Mouse (Mus musculus) liver, adult 2 months (tissue): ENCODE results near the gene Miga2. TPM values are rescaled to one million over a fixed set of nuclear protein-coding genes. Genes with fewer than 3 reads are reported as not detected.

Source experiments
- DNase-seq: peaks from one replicate; pipeline ENCODE4 v3.0.0-alpha.2; 2011; ENCODE audit warnings: low read depth, low spot score; ENCODE audit errors: extremely low read depth
- H3K27ac ChIP-seq: fragments of 200-500 bp; replicated peaks from 2 replicates; pipeline ENCODE4 v1.5.1; 2012; ENCODE audit warnings: low read depth, mild to moderate bottlenecking, control low read depth, inconsistent platforms, low read length; ENCODE audit not compliant: insufficient read depth
- H3K27me3 ChIP-seq: fragments of 200-500 bp; 2 replicates; pipeline ENCODE4 v1.6.1; 2012; ENCODE audit warnings: mild to moderate bottlenecking, moderate library complexity, low read length, inconsistent platforms; ENCODE audit not compliant: control insufficient read depth, insufficient read depth
- H3K36me3 ChIP-seq: fragments of 200-500 bp; 2 replicates; pipeline ENCODE4 v1.6.1; 2012; ENCODE audit warnings: low read length, inconsistent platforms; ENCODE audit not compliant: control insufficient read depth, insufficient read depth
- H3K4me1 ChIP-seq: fragments of 200-500 bp; 2 replicates; pipeline ENCODE4 v1.6.1; 2011; ENCODE audit warnings: low read length; ENCODE audit not compliant: control insufficient read depth, insufficient read depth
- H3K4me3 ChIP-seq: fragments of 200-500 bp; 2 replicates; pipeline ENCODE4 v1.5.1; 2011; ENCODE audit warnings: low read depth, mild to moderate bottlenecking, control low read depth, low read length, moderate library complexity; ENCODE audit not compliant: insufficient read depth
- H3K79me2 ChIP-seq: fragments of 200-500 bp; 2 replicates; pipeline ENCODE4 v1.6.1; 2012; ENCODE audit warnings: inconsistent platforms, mild to moderate bottlenecking, low read length, moderate library complexity; ENCODE audit not compliant: control insufficient read depth, insufficient read depth
- H3K9ac ChIP-seq: fragments of 200-500 bp; 2 replicates; pipeline ENCODE4 v1.6.1; 2012; ENCODE audit warnings: low read depth, mild to moderate bottlenecking, control low read depth, inconsistent platforms, low read length
- CTCF ChIP-seq: fragments of 200-500 bp; IDR thresholded peaks from 2 replicates; pipeline ENCODE4 v1.5.1; 2011; ENCODE audit warnings: low read depth, low read length, control low read depth
- POLR2A ChIP-seq: fragments of 200-500 bp; IDR thresholded peaks from 2 replicates; pipeline ENCODE4 v1.6.1; 2011; ENCODE audit warnings: low read length, control low read depth; ENCODE audit not compliant: insufficient read depth; ENCODE audit errors: extremely low read depth
- WGBS: fragments of 180-500 bp; shearing (Covaris S2); methylation state at CpG from one replicate; pipeline ENCODE4 v1.1.7; 2018; 5-methylcytosine and 5-hydroxymethylcytosine counted together
- polyA plus RNA-seq: library from polyadenylated mRNA; depleted of rRNA; stranded (reverse); fragments of >200 nt; gene quantifications from 2 replicates; pipeline ENCODE4 v1.2.3, GENCODE M21; 2012
- total RNA-seq: library from RNA; depleted of rRNA; stranded (reverse); fragments of >200 nt; gene quantifications from 2 replicates; pipeline ENCODE4 v1.2.3, GENCODE M21; 2014

The Miga2 gene
- total and polyA plus RNA-seq, 2 experiments: 37.2 to 46.5 TPM

DNA sequence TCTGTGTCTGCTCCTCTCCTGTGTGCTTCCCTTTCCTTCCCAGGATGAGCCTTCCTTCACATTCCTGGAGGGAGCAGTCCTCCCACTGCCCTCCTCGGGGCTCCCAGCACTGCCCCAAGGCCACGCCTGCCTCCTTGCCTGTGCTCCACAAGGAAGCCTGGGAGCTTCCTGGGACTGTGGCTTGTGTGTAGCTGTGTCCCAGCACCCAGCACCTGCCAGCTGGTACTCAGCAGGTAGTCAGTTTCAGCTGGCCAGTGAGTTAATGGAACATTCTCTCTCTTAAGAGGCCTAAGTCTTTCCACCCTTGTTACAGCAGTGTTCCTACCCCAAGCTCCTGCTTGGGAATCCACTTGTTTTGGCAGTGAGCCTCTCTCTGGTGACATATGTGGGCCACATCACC, 38.8 kb downstream of the Miga2 start:
- Histone ChIP-seq H3K4me1 (no peaks in the 10 kb centered on the region), H3K27ac (no peak overlapping the region), H3K79me2 (no peaks in the 10 kb centered on the region), H3K9ac (no peak overlapping the region), H3K27me3 (no peaks in the 10 kb centered on the region), H3K36me3 (peaks cover 3% of the 10 kb centered on the region; the same call in 1 of the 2 replicates), H3K4me3 (no peak overlapping the region)
- no peak for DNase-seq
- 77% methylated on average over 2 of the region's 2 CpGs for WGBS
- no peak for TF ChIP-seq CTCF
- TF ChIP-seq POLR2A: no peak

DNA sequence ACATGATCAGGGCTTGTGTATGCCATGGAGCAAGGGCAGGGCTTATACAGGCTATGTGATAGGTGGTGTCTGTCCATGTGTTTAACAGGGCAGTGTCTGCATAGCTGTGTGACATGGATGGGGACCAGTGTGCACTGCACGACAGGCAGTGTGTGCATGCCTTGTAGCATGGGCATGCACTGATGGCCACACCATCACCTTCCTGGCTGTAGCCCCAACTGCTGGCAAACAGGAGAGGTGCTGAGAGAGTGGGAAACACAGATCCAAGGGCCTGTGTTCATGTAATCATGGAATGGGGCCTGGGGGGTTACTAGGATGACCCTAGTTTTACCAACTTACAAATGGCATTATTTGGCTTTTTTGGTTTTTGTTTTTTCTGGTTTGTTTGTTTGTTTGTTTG, 39.8 kb downstream of the Miga2 start:
- DNase-seq: no peak

DNA sequence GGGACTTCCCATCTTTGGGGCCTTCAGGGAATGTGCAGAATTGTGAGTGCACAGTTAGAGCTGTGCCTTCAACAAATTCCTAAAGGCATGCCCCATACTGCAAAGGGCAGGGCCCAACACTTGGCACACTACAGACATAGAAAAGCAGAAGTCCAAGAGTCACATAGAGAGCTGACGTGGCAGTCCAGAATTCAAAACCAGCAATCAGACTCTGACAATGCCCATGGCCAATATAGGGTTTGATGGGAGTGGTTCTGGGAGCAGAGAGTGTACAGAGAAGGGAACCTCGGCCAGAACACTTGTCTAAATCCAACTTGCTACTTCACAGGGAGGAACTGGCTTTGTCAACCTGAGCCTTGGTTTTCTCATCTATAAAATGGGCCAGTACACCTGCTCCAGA, 43.2 kb downstream of the Miga2 start:
- no peak overlapping the region for H3K4me3 ChIP-seq
- WGBS: 79% methylated on average over 2 of the region's 2 CpGs
- TF ChIP-seq CTCF (no peak), POLR2A (no peak)
- no peak overlapping the region for H3K9ac ChIP-seq
- no peak for DNase-seq
- H3K27me3 ChIP-seq: no peaks in the 10 kb centered on the region
- H3K79me2 ChIP-seq: no peaks in the 10 kb centered on the region
- no peak overlapping the region for H3K27ac ChIP-seq
- H3K4me1 ChIP-seq: peaks cover 15% of the 10 kb centered on the region
- peaks cover 8% of the 10 kb centered on the region for H3K36me3 ChIP-seq

More for the DNA sequence above, 39.8 kb downstream of the Miga2 start:
- no peak overlapping the region for H3K9ac ChIP-seq
- TF ChIP-seq POLR2A: no peak
- TF ChIP-seq CTCF: no peak
- H3K4me1 ChIP-seq: peaks cover 2% of the 10 kb centered on the region; the same call in 1 of the 2 replicates
- WGBS: 100% methylated on average over 1 of the region's 1 CpGs
- no peak overlapping the region for H3K27ac ChIP-seq
- no peaks in the 10 kb centered on the region for H3K27me3 ChIP-seq
- H3K79me2 ChIP-seq: no peaks in the 10 kb centered on the region
- peaks cover 8% of the 10 kb centered on the region for H3K36me3 ChIP-seq
- no peak overlapping the region for H3K4me3 ChIP-seq

DNA sequence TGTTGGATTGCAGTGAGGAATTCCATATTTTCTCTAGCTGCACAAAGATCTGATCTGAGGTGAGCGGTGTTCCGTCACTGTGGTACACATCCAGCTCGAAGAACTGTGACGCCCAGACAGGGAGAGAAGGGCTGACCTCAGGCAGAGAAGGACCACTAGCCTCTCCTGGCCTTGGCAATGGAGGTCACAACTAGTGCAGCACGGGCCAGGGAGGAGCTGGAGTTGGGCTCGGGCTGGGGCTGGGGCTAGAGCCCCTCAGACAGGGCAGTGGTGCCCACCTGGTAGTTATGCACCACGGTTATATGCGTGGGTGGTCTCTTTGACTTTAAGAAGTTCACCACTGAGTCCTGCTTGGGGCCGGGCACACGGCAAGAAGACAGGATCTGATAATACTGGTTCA, 43.7 kb downstream of the Miga2 start:
- H3K9ac ChIP-seq: no peak overlapping the region
- H3K27me3 ChIP-seq: no peaks in the 10 kb centered on the region
- H3K27ac ChIP-seq: no peak overlapping the region
- H3K36me3 ChIP-seq: peaks cover 8% of the 10 kb centered on the region
- 93% methylated on average over 10 of the region's 10 CpGs for WGBS
- no peak for TF ChIP-seq CTCF
- TF ChIP-seq POLR2A: no peak
- peaks cover 18% of the 10 kb centered on the region for H3K4me1 ChIP-seq
- no peak for DNase-seq
- H3K4me3 ChIP-seq: no peak overlapping the region
- H3K79me2 ChIP-seq: peaks cover 3% of the 10 kb centered on the region; the same call in 1 of the 2 replicates

DNA sequence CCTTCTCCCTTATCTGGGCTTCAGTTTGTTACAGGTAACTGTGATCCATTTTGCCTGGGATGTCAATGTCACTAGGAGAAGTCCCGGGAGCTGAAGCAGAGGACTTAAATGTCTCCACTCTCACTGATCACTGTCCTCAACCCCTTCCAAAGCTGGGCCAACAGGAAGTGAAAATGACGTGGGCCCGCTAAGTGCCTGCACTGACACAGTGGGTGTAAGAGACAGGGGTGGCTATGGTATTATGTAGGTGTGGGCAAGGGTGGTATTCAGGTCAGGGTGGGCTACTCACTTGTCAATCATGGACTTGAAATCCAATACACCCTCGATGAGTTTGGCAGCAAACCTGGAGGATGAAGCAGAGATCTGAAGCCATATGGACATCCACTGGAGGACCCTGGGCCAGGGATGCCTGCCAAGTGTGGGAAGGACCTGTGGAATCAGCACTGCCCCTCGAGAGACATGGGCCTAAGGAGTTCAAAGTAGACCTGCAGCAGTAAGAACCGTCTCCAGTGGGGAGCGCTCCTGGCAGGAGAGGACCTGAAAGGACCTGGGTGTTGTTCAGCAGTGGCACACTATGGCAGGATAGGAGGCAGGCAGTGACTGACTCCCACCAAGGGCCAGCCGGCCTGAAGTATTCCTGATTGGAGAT, 44.5 kb downstream of the Miga2 start:
- DNase-seq: no peak
- WGBS: 79% methylated on average over 8 of the region's 8 CpGs
- no peak overlapping the region for H3K9ac ChIP-seq
- no peak overlapping the region for H3K27ac ChIP-seq
- no peak overlapping the region for H3K4me3 ChIP-seq
- peaks cover 11% of the 10 kb centered on the region; the same call in 1 of the 2 replicates for H3K79me2 ChIP-seq
- peaks cover 5% of the 10 kb centered on the region for H3K36me3 ChIP-seq
- H3K4me1 ChIP-seq: peaks cover 25% of the 10 kb centered on the region
- no peaks in the 10 kb centered on the region for H3K27me3 ChIP-seq
- TF ChIP-seq CTCF (no peak), POLR2A (no peak)

DNA sequence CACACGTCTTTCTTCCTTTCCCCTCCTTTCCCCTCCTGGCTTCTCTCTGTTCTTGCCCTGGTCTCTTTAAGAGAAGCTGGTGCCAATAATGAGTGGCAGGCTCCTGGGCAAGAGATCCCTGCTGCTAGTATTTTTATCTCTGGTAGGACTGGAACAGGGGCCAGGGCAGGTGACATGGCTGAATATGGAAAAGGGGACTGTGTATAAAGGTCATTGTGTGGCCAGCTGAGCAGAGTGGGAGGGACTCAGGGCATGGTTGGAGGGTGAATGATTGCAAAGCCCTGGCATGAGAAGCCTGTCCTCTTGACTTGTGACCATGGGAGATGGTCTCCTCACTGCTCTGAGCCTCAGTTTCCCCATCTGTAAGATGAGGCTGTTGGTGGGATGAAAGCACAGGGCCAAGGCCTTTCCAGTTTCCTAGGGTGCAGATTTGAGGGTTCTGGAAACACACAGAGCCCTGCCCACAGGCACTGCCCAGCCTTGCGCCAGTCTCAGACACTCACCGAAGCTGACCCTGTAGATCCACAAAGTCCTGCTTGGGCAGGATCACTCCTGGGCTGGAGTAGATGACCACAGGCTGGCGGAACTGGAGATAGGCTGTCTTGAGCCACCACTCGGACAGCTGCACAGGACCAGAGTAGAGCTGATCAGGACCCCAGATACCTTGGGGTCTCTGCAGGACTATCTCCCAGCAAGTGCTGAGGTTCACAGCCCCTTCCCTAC, 45.6 kb downstream of the Miga2 start:
- H3K27ac ChIP-seq: peak overlapping the region; percentile 68
- peak; percentile 98 for DNase-seq
- H3K4me3 ChIP-seq: no peak overlapping the region
- H3K79me2 ChIP-seq: peaks cover 13% of the 10 kb centered on the region; the same call in 1 of the 2 replicates
- TF ChIP-seq POLR2A (no peak), CTCF (no peak)
- peaks cover 5% of the 10 kb centered on the region for H3K36me3 ChIP-seq
- peaks cover 31% of the 10 kb centered on the region for H3K4me1 ChIP-seq
- H3K9ac ChIP-seq: no peak overlapping the region
- 21% methylated on average over 5 of the region's 5 CpGs for WGBS
- no peaks in the 10 kb centered on the region for H3K27me3 ChIP-seq
